Mouse (Mus musculus): ENCODE data around the gene Rpl3. TPM values are rescaled to one million over a fixed set of nuclear protein-coding genes. Genes with fewer than 3 reads are reported as not detected.

The Rpl3 gene
- total and polyA plus RNA-seq, 2 experiments from 2014 or later: 500 to 511 TPM

DNA sequence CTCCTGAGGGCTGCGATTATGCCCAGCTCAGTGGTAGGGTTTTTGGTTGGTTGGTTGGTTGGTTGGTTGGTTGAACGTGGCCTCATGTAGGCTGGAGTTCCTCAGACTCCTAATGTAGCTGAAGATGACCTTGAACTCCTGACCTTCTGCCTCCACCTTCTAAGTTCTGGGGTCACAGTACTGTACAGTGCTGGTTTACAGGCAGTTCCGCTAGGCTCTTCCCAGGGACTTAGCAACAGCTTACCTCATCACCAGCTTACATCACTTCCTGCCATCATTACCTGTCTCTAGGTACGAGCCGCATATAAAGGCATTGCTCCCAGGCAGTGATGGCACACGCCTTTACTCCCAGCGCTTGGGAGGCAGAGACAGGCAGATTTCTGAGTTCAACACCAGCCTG, 33.5 kb downstream of the Rpl3 start:
- no peak for TF ChIP-seq CTCF (IDR thresholded peaks at IDR 0.05)
- H3K4me1 ChIP-seq (ENCODE audit: insufficient read depth, low read length): no peaks in the 10 kb centered on the region
- H3K4me3 ChIP-seq (ENCODE audit: low read depth, low read length): no peak overlapping the region
- DNase-seq (ENCODE audit: low spot score) (no peak), ATAC-seq (ENCODE audit: low FRiP score) (no peak)
- H3K9me3 ChIP-seq (ENCODE audit: low read length): no peaks in the 10 kb centered on the region
- WGBS: 92% methylated on average over 7 of the region's 7 CpGs
- H3K27ac ChIP-seq (ENCODE audit: low read depth, low read length): no peak overlapping the region
- H3K27me3 ChIP-seq (ENCODE audit: insufficient read depth, low read length): no peaks in the 10 kb centered on the region
- H3K4me2 ChIP-seq (ENCODE audit: low read depth, low read length, poor library complexity, severe bottlenecking): no peak overlapping the region
- no peaks in the 10 kb centered on the region for H3K36me3 ChIP-seq (ENCODE audit: insufficient read depth, low read length)
- H3K9ac ChIP-seq (replicated peaks; ENCODE audit: low read length, poor library complexity, severe bottlenecking): no peak overlapping the region

DNA sequence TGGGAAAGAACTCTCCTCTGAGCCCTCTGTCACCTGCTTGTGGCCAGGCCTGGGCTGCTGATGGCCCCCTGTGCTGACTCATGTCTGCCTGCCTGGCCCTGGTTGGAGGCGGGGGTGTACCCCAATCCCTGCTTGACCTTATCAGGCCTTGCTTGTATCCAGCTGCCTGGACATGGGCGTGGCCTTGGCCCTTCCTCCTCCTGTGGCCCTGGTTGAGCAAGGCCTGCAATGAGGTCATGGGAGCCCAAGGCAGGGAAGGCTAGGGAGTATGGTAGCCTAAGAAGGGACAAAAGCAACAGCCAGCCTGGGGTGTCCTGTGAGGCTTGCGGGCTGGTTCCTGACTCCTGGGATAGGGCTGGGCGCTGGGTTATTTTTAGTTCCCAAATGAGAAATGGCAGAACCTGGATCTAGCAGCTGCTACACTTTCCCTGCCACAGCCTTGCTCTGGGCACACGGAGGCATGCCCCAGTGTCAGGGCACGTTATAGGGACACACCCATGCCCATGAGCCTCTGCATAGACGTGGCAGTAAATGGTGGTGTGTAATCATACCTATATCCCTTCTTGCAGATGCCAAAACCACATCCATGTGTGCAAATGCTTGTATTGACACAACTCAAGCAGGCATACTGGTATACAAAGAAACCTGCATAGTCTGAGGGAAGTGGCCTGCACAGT, 37.5 kb downstream of the Rpl3 start:
- Histone ChIP-seq H3K4me1 (ENCODE audit: insufficient read depth, low read length) (no peaks in the 10 kb centered on the region), H3K27me3 (ENCODE audit: insufficient read depth, low read length) (no peaks in the 10 kb centered on the region), H3K4me2 (ENCODE audit: low read depth, low read length, poor library complexity, severe bottlenecking) (no peak overlapping the region), H3K9ac (replicated peaks; ENCODE audit: low read length, poor library complexity, severe bottlenecking) (no peak overlapping the region), H3K4me3 (ENCODE audit: low read depth, low read length) (no peak overlapping the region), H3K27ac (ENCODE audit: low read depth, low read length) (no peak overlapping the region), H3K36me3 (ENCODE audit: insufficient read depth, low read length) (no peaks in the 10 kb centered on the region), H3K9me3 (ENCODE audit: low read length) (no peaks in the 10 kb centered on the region)
- WGBS: 85% methylated on average over 7 of the region's 7 CpGs
- no peak for TF ChIP-seq CTCF (IDR thresholded peaks at IDR 0.05)
- ATAC-seq (ENCODE audit: low FRiP score): no peak
- DNase-seq (ENCODE audit: low spot score): no peak

DNA sequence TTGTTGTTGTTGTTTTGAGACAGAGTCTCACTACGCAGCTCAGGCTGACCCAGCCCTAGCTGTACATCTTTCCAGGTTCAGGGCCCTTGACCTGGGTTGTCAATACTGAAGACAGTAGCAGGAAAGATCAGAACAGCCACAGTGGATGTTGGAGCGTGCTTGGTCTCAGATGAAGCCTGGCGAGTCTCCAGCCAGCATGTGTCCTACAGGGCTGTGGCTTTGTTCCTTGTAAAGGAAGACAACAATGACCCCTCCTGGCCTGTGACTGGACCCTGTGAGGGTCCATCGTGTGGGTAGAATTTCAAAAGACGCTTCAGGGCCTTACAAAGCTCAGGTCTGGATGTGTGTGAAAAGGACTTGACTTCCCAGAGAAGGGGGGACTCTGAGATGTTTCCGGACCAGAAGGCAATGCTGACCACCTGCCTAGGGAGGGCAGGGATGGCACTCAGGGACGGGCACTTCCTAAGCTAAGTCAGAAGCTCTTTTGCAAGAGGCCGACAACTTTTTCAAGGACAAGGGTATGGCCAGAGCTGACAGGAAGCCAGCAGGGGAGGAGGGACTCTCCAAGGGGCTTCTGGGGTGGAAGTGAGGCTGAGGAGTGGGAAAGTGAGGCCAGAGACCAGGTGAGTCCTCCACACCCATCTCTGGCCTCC, 38.2 kb downstream of the Rpl3 start:
- Histone ChIP-seq H3K9ac (replicated peaks; ENCODE audit: low read length, poor library complexity, severe bottlenecking) (no peak overlapping the region), H3K4me1 (ENCODE audit: insufficient read depth, low read length) (no peaks in the 10 kb centered on the region), H3K9me3 (ENCODE audit: low read length) (no peaks in the 10 kb centered on the region), H3K4me3 (ENCODE audit: low read depth, low read length) (no peak overlapping the region), H3K36me3 (ENCODE audit: insufficient read depth, low read length) (no peaks in the 10 kb centered on the region), H3K27me3 (ENCODE audit: insufficient read depth, low read length) (no peaks in the 10 kb centered on the region), H3K4me2 (ENCODE audit: low read depth, low read length, poor library complexity, severe bottlenecking) (no peak overlapping the region), H3K27ac (ENCODE audit: low read depth, low read length) (no peak overlapping the region)
- DNase-seq (ENCODE audit: low spot score): no peak
- WGBS: 57% methylated on average over 8 of the region's 8 CpGs
- no peak for ATAC-seq (ENCODE audit: low FRiP score)
- TF ChIP-seq CTCF (IDR thresholded peaks at IDR 0.05): no peak

DNA sequence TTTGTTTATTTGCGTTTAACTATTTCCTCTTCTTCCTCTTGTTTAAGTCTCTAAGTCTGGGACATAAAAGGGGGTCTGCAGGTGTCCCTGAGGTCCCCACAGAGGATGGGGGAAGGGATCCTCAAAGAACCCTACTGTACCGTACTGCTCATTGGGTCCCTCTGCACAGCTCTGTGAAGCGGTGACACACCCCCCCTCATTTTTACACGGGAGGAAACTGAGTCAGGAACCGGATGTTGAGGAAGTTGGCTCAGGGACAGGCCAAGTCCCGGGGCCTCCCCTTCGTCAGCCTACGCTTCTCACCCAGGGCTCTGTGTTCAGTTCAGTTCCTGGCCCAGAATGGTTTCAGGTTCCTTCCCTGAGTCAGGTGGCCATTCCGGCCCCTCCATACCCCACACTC, 39.9 kb downstream of the Rpl3 start:
- H3K27me3 ChIP-seq (ENCODE audit: insufficient read depth, low read length): no peaks in the 10 kb centered on the region
- H3K36me3 ChIP-seq (ENCODE audit: insufficient read depth, low read length): no peaks in the 10 kb centered on the region
- WGBS: 89% methylated on average over 9 of the region's 9 CpGs
- DNase-seq (ENCODE audit: low spot score) (no peak), ATAC-seq (ENCODE audit: low FRiP score) (no peak)
- H3K4me1 ChIP-seq (ENCODE audit: insufficient read depth, low read length): no peaks in the 10 kb centered on the region
- H3K9me3 ChIP-seq (ENCODE audit: low read length): no peaks in the 10 kb centered on the region
- no peak for TF ChIP-seq CTCF (IDR thresholded peaks at IDR 0.05)
- H3K4me2 ChIP-seq (ENCODE audit: low read depth, low read length, poor library complexity, severe bottlenecking): no peak overlapping the region
- H3K9ac ChIP-seq (replicated peaks; ENCODE audit: low read length, poor library complexity, severe bottlenecking): no peak overlapping the region
- no peak overlapping the region for H3K4me3 ChIP-seq (ENCODE audit: low read depth, low read length)
- no peak overlapping the region for H3K27ac ChIP-seq (ENCODE audit: low read depth, low read length)

DNA sequence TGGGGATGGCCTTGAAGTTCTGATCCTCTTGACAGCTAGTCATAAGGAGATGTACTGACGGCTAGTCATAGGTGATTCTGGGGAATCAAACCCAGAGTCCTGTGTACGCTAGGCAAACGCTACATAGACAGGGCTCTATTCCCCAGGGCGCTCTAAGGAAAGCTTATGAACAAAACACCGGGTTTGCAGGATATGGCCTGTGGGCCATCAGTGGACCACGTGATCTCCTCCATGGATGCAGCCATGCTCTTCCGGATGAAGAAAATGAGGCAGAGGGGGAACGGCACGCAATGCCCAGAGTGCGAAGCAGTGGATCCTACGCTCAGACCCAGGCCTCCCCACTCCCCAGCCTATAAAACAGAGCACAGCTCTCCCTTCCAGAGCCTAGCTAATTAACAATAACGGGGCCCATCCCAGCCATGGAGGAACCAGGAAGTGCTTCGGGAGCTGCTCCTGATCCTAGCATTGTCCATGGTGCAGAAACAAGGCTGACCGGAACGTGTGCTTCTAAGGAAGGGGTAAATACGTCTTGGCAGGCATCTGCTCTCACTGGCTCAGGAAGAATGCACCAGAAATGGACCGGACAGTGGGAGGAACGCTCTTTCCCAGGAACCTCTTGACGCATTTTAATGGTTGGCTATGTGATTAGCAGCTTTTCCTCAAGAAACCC, 40.4 kb downstream of the Rpl3 start:
- TF ChIP-seq CTCF (IDR thresholded peaks at IDR 0.05): no peak
- no peak overlapping the region for H3K9ac ChIP-seq (replicated peaks; ENCODE audit: low read length, poor library complexity, severe bottlenecking)
- H3K27me3 ChIP-seq (ENCODE audit: insufficient read depth, low read length): no peaks in the 10 kb centered on the region
- no peak for DNase-seq (ENCODE audit: low spot score)
- no peaks in the 10 kb centered on the region for H3K4me1 ChIP-seq (ENCODE audit: insufficient read depth, low read length)
- H3K4me3 ChIP-seq (ENCODE audit: low read depth, low read length): no peak overlapping the region
- 80% methylated on average over 19 of the region's 19 CpGs for WGBS
- H3K27ac ChIP-seq (ENCODE audit: low read depth, low read length): no peak overlapping the region
- no peaks in the 10 kb centered on the region for H3K36me3 ChIP-seq (ENCODE audit: insufficient read depth, low read length)
- H3K4me2 ChIP-seq (ENCODE audit: low read depth, low read length, poor library complexity, severe bottlenecking): no peak overlapping the region
- H3K9me3 ChIP-seq (ENCODE audit: low read length): no peaks in the 10 kb centered on the region
- no peak for ATAC-seq (ENCODE audit: low FRiP score)

DNA sequence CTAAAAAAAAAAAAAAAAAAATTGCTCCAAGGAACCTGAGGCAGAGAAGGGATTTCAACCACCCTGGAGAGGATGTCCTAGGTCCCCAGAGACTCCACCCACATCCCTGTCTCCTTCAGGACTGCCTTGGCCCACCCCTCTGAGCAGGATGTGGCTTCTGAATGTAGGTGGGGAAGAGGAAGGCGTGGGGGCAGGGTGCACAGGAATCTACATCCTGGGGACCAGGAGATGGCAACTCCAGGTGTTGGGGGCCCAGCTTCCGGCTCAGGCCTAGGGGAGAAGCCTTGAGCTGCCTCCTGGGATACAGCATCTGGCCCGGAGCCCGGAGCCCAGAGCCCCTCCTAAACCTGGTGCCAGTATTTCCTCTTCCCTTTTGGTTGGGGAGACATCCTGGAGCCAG, 41.6 kb downstream of the Rpl3 start:
- H3K36me3 ChIP-seq (ENCODE audit: insufficient read depth, low read length): no peaks in the 10 kb centered on the region
- H3K4me3 ChIP-seq (ENCODE audit: low read depth, low read length): no peak overlapping the region
- no peak overlapping the region for H3K27ac ChIP-seq (ENCODE audit: low read depth, low read length)
- TF ChIP-seq CTCF (IDR thresholded peaks at IDR 0.05): no peak
- no peak overlapping the region for H3K4me2 ChIP-seq (ENCODE audit: low read depth, low read length, poor library complexity, severe bottlenecking)
- H3K27me3 ChIP-seq (ENCODE audit: insufficient read depth, low read length): no peaks in the 10 kb centered on the region
- DNase-seq (ENCODE audit: low spot score): no peak
- H3K4me1 ChIP-seq (ENCODE audit: insufficient read depth, low read length): no peaks in the 10 kb centered on the region
- no peaks in the 10 kb centered on the region for H3K9me3 ChIP-seq (ENCODE audit: low read length)
- no peak for ATAC-seq (ENCODE audit: low FRiP score)
- H3K9ac ChIP-seq (replicated peaks; ENCODE audit: low read length, poor library complexity, severe bottlenecking): no peak overlapping the region
- 63% methylated on average over 4 of the region's 4 CpGs for WGBS
